Mouse (Mus musculus) liver, adult 2 months (tissue): ENCODE data around the gene Idh2. TPM values are rescaled to one million over a fixed set of nuclear protein-coding genes. Genes with fewer than 3 reads are reported as not detected.
A peak's percentile ranks its signal among the peaks of the same experiment; 100 is the strongest.

Experiments
- DNase-seq: peaks from one replicate; pipeline ENCODE4 v3.0.0-alpha.2; 2011; ENCODE audit warnings: low read depth, low spot score; ENCODE audit errors: extremely low read depth
- H3K27ac ChIP-seq: fragments of 200-500 bp; replicated peaks from 2 replicates; pipeline ENCODE4 v1.5.1; 2012; ENCODE audit warnings: low read depth, mild to moderate bottlenecking, control low read depth, inconsistent platforms, low read length; ENCODE audit not compliant: insufficient read depth
- H3K27me3 ChIP-seq: fragments of 200-500 bp; 2 replicates; pipeline ENCODE4 v1.6.1; 2012; ENCODE audit warnings: mild to moderate bottlenecking, moderate library complexity, low read length, inconsistent platforms; ENCODE audit not compliant: control insufficient read depth, insufficient read depth
- H3K36me3 ChIP-seq: fragments of 200-500 bp; 2 replicates; pipeline ENCODE4 v1.6.1; 2012; ENCODE audit warnings: low read length, inconsistent platforms; ENCODE audit not compliant: control insufficient read depth, insufficient read depth
- H3K4me1 ChIP-seq: fragments of 200-500 bp; 2 replicates; pipeline ENCODE4 v1.6.1; 2011; ENCODE audit warnings: low read length; ENCODE audit not compliant: control insufficient read depth, insufficient read depth
- H3K4me3 ChIP-seq: fragments of 200-500 bp; 2 replicates; pipeline ENCODE4 v1.5.1; 2011; ENCODE audit warnings: low read depth, mild to moderate bottlenecking, control low read depth, low read length, moderate library complexity; ENCODE audit not compliant: insufficient read depth
- H3K79me2 ChIP-seq: fragments of 200-500 bp; 2 replicates; pipeline ENCODE4 v1.6.1; 2012; ENCODE audit warnings: inconsistent platforms, mild to moderate bottlenecking, low read length, moderate library complexity; ENCODE audit not compliant: control insufficient read depth, insufficient read depth
- H3K9ac ChIP-seq: fragments of 200-500 bp; 2 replicates; pipeline ENCODE4 v1.6.1; 2012; ENCODE audit warnings: low read depth, mild to moderate bottlenecking, control low read depth, inconsistent platforms, low read length
- CTCF ChIP-seq: fragments of 200-500 bp; IDR thresholded peaks from 2 replicates; pipeline ENCODE4 v1.5.1; 2011; ENCODE audit warnings: low read depth, low read length, control low read depth
- POLR2A ChIP-seq: fragments of 200-500 bp; IDR thresholded peaks from 2 replicates; pipeline ENCODE4 v1.6.1; 2011; ENCODE audit warnings: low read length, control low read depth; ENCODE audit not compliant: insufficient read depth; ENCODE audit errors: extremely low read depth
- WGBS: fragments of 180-500 bp; shearing (Covaris S2); methylation state at CpG from one replicate; pipeline ENCODE4 v1.1.7; 2018; 5-methylcytosine and 5-hydroxymethylcytosine counted together
- polyA plus RNA-seq: library from polyadenylated mRNA; depleted of rRNA; stranded (reverse); fragments of >200 nt; gene quantifications from 2 replicates; pipeline ENCODE4 v1.2.3, GENCODE M21; 2012
- total RNA-seq: library from RNA; depleted of rRNA; stranded (reverse); fragments of >200 nt; gene quantifications from 2 replicates; pipeline ENCODE4 v1.2.3, GENCODE M21; 2014

The Idh2 gene
- total and polyA plus RNA-seq, 2 experiments = 163 to 177 TPM

DNA sequence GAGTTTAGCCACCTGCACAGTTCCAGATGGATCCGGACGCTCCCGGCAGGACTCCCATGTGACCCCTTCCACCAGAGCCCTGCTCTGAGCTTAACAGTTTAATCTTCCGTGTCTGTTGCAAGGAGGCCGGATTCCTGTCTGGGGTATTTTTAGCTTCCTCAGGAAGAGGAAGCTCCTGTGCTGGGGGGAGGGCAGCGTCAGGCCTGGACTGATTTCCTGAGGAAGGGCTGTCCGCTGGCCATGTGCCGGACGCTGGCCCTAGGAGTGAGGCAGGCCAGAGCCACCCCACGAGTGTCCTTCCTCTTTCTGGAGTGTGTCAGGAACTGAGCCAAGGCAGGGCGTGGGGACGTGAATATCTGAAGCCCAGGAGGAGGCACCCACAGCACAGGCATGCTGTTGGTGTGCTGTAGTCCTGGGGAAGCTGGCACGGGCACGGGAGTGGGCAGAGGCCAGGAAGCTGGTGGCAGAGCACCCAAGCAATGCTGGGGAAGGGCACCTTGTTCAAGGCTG, 36.3 kb downstream of the Idh2 start:
- DNase-seq = peak; percentile 86
- no peak for TF ChIP-seq CTCF
- no peak for TF ChIP-seq POLR2A
- WGBS = 5% methylated on average over 14 of the region's 14 CpGs
- peak overlapping the region; percentile 25 for H3K9ac ChIP-seq
- peak overlapping the region; percentile 52 for H3K27ac ChIP-seq
- H3K79me2 ChIP-seq = peaks cover 3% of the 10 kb centered on the region; the same call in 1 of the 2 replicates
- H3K36me3 ChIP-seq = no peaks in the 10 kb centered on the region
- H3K4me1 ChIP-seq = peaks cover 17% of the 10 kb centered on the region
- no peak overlapping the region for H3K4me3 ChIP-seq
- no peaks in the 10 kb centered on the region for H3K27me3 ChIP-seq

GRCm38 (mm10) chr7:80077801-80078200, 37.4 kb downstream of the Idh2 start:
- Histone ChIP-seq H3K4me1 (peaks cover 17% of the 10 kb centered on the region), H3K27me3 (no peaks in the 10 kb centered on the region), H3K27ac (0 out of 2 replicates have a peak overlapping the region, but pooled peaks have one; percentile 31), H3K79me2 (peaks cover 3% of the 10 kb centered on the region; the same call in 1 of the 2 replicates), H3K36me3 (no peaks in the 10 kb centered on the region), H3K4me3 (no peak overlapping the region), H3K9ac (no peak overlapping the region)
- DNase-seq = peak; percentile 66
- 10% methylated on average over 9 of the region's 9 CpGs for WGBS
- TF ChIP-seq CTCF (no peak), POLR2A (no peak)

GRCm38 (mm10) chr7:80076961-80077716, 38.1 kb downstream of the Idh2 start:
- Histone ChIP-seq H3K27ac (0 out of 2 replicates have a peak overlapping the region, but pooled peaks have one; percentile 4), H3K36me3 (no peaks in the 10 kb centered on the region), H3K27me3 (no peaks in the 10 kb centered on the region), H3K4me1 (peaks cover 17% of the 10 kb centered on the region), H3K4me3 (no peak overlapping the region), H3K9ac (no peak overlapping the region), H3K79me2 (peaks cover 7% of the 10 kb centered on the region; the same call in 1 of the 2 replicates)
- TF ChIP-seq POLR2A (no peak), CTCF (no peak)
- WGBS = 89% methylated on average over 6 of the region's 6 CpGs
- no peak for DNase-seq

DNA sequence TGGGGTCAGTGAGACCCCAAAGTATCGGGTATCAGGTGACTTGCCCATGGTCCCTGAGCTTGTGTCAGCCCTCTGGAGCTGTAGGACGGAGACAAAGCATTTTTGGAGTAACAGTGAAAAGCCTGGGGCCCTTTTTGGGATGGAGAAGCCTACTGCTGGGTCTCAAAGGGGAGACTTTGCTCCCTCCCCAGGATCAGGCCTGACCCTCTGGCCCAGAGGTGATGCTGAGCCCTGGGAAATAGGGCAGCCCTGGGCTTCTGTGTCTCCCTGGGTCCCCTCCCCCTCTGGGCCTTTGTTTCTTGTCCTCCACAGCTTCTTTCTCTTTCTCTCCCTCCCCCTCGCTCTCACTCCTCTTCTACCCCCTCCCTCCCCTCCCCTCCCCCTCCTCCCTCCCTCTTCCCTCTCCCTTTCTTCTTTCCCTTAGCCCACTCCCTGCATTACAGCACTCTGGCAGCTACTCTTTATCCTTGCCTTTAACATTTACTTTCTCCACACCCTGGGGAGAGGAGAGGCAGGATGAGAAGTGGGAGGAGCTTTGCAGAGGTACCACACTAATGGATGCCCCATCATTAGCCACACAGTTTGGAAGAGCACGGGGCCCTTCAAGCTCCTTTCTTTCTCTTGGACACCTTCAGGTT, 39.1 kb downstream of the Idh2 start:
- no peak for DNase-seq
- peaks cover 7% of the 10 kb centered on the region; the same call in 1 of the 2 replicates for H3K79me2 ChIP-seq
- H3K27ac ChIP-seq = no peak overlapping the region
- 76% methylated on average over 4 of the region's 4 CpGs for WGBS
- no peaks in the 10 kb centered on the region for H3K36me3 ChIP-seq
- no peak overlapping the region for H3K9ac ChIP-seq
- no peak overlapping the region for H3K4me3 ChIP-seq
- no peaks in the 10 kb centered on the region for H3K27me3 ChIP-seq
- peaks cover 17% of the 10 kb centered on the region for H3K4me1 ChIP-seq
- TF ChIP-seq CTCF = no peak

DNA sequence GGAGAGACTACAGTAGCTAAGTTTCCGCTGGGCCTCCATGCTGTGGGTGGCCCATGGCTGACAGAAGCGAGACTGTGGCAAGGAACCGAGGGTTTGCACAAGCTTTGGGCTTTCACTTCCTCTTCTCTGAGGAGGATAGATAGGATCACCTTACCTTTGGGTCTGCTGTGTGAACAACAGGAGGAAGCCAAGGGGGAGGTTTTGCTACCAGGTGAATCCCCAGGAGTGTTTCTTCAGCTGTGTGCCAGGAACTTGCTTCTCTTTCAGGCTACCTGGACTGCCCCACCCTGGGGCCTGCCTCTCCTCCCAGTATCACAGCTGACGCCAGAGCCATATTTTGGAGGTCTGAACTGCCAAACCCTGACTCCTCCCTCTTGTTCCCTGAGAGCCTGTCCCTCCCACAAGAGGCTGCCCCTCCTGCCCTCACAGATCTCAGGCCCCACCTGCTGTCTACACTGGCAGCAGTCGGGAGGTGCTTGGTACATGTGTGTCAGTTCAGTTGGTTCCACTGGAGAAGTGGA, 40.2 kb downstream of the Idh2 start:
- H3K9ac ChIP-seq = no peak overlapping the region
- no peaks in the 10 kb centered on the region for H3K36me3 ChIP-seq
- WGBS = 49% methylated on average over 5 of the region's 5 CpGs
- 0 out of 2 replicates have a peak overlapping the region, but pooled peaks have one; percentile 10 for H3K27ac ChIP-seq
- H3K79me2 ChIP-seq = peaks cover 10% of the 10 kb centered on the region; the same call in 1 of the 2 replicates
- DNase-seq = peak; percentile 51
- H3K4me1 ChIP-seq = peaks cover 23% of the 10 kb centered on the region
- TF ChIP-seq CTCF (no peak), POLR2A (no peak)
- no peaks in the 10 kb centered on the region for H3K27me3 ChIP-seq
- no peak overlapping the region for H3K4me3 ChIP-seq
